Mouse (Mus musculus): ENCODE measurements around the gene Igfbp5.

DNA sequence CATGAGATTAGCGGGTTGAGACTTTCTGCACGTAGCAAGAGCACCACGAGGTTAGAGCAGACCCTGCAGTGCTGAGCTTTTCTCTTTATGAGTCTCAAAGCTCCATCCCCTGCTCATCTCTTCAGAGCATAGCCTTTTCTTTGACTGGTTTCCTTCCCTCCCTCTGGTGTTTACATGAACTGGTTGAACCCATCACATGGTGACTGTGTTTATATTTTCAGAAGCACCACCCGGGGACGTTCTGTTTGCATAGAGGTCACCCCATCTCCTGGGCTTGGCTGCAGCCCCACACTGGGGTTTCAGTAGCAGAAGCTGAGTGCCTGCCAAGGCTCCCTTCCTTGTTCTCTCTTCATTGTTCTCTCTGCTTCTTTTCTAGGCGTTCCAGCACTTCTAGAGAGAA, 40.1 kb upstream of the Igfbp5 start:
- TF ChIP-seq GATA1 (IDR thresholded peaks at IDR 0.05; ENCODE audit: low read length) (no peak), TAL1 (IDR thresholded peaks at IDR 0.05; ENCODE audit: low read length) (no peak)
